In the genomic region with DNA sequence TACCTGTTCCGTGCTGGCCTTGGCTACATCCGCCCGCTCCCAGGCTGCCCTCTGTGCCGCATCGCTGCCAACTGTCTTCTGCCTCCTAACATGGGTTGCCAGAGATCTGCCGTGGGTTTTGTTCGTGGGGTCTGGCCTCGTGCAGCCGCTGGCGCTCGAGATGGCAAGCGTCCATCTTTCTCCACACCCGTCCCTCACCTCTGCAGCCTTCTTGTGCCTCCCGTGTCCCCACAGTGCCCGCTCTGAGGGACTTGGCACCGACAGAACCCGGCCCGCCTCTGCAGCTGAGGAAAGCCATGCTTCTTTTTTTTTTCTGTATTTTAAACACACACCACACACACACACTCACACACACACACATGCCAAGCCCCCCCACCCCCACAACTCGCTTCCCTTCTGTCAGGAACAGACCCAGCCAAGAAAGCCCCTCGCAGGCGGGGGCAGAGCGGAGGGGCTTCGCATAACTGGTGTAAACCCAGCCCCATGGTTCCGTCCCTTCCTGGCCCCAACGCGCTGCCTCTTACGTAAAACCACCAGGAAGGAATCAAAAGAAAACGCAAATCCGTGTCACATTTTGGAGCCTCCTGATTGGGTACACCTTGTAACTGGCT, we compare ENCODE assay signal across 12 mouse cellular contexts. TPM values are rescaled to one million over a fixed set of nuclear protein-coding genes. Genes with fewer than 3 reads are reported as not detected.
A peak's percentile ranks its signal among the peaks of the same experiment; 100 is the strongest.
DNase-seq lines count a peak whose midpoint lies in the region; ATAC-seq lines count a peak whose summit lies in the region.
"Had no signal": no experiment of that assay in that cellular context is flagged by ENCODE, and none has a peak within 500 bp of the region (broad histone marks: within the 10 kb centered on the region; RNA-seq: fewer than 3 reads in every experiment).

No protein-coding gene starts in this region.

- WGBS in forebrain, embryonic 15.5 days, result 41% methylated on average over 29 of the region's 29 CpGs
- WGBS in forebrain, embryonic 12.5 days, result 86% methylated on average over 29 of the region's 29 CpGs

- H3K4me1 ChIP-seq in forebrain, embryonic 15.5 days, result peaks cover 55% of the 10 kb centered on the region
- H3K4me1 ChIP-seq in forebrain, embryonic 12.5 days, result peaks cover 35% of the 10 kb centered on the region
- H3K4me1 ChIP-seq: heart, embryonic 15.5 days; liver, embryonic 15.5 days had no signal

- peak overlapping the region; percentile 89 for H3K27ac ChIP-seq in forebrain, embryonic 15.5 days (replicated peaks)
- no peak overlapping the region for H3K27ac ChIP-seq in forebrain, embryonic 12.5 days
- H3K27ac ChIP-seq: heart, embryonic 15.5 days; kidney, postnatal 0 days; liver, embryonic 15.5 days had no signal

- H3K4me2 ChIP-seq in forebrain, embryonic 15.5 days (replicated peaks), result peak overlapping the region; percentile 45
- no peak overlapping the region for H3K4me2 ChIP-seq in forebrain, embryonic 12.5 days
- H3K4me2 ChIP-seq: heart, embryonic 15.5 days; liver, embryonic 15.5 days had no signal

- no peaks in the 10 kb centered on the region for H3K9me3 ChIP-seq in forebrain, embryonic 15.5 days
- no peaks in the 10 kb centered on the region for H3K9me3 ChIP-seq in forebrain, embryonic 12.5 days
- H3K9me3 ChIP-seq: heart, embryonic 15.5 days; liver, embryonic 15.5 days had no signal

- peak; percentile 69 for ATAC-seq in forebrain, embryonic 15.5 days (replicated peaks)
- ATAC-seq in forebrain, embryonic 12.5 days (ENCODE audit: low FRiP score), result no peak
- ATAC-seq in activated CD4-positive, CD25-positive, alpha-beta regulatory T cell, adult 4 months, result no peak

- peak overlapping the region; percentile 42 for H3K9ac ChIP-seq in forebrain, embryonic 15.5 days (replicated peaks)
- H3K9ac ChIP-seq in forebrain, embryonic 12.5 days, result no peak overlapping the region
- H3K9ac ChIP-seq: heart, embryonic 15.5 days; liver, embryonic 15.5 days had no signal

- no peaks in the 10 kb centered on the region for H3K36me3 ChIP-seq in forebrain, embryonic 15.5 days
- no peaks in the 10 kb centered on the region for H3K36me3 ChIP-seq in forebrain, embryonic 12.5 days (replicated peaks)
- H3K36me3 ChIP-seq: heart, embryonic 15.5 days; liver, embryonic 15.5 days had no signal

- DNase-seq in cerebellum, postnatal 14 days, result peak; percentile 86 to 92
- DNase-seq in layer of hippocampus, postnatal 10 days (ENCODE audit: low spot score in 2 of 2), result peak; percentile 68 to 72
- DNase-seq in right cerebral cortex, adult 2 months (ENCODE audit: low spot score in 2 of 2), result peak; percentile 62 to 75
- no peak for DNase-seq in lung, postnatal 4 days
- no peak for DNase-seq in ovary, adult 18-20 months (ENCODE audit: low spot score)

- H3K4me3 ChIP-seq in forebrain, embryonic 15.5 days, result peak overlapping the region; percentile 36
- no peak overlapping the region for H3K4me3 ChIP-seq in forebrain, embryonic 12.5 days (replicated peaks)
- H3K4me3 ChIP-seq: erythroblast, embryonic 14.5 days; heart, embryonic 15.5 days; liver, embryonic 15.5 days had no signal

- no peaks in the 10 kb centered on the region for H3K27me3 ChIP-seq in forebrain, embryonic 15.5 days
- peaks cover 18% of the 10 kb centered on the region for H3K27me3 ChIP-seq in forebrain, embryonic 12.5 days

RNA-seq across cellular contexts. Expression of a gene that starts 23.1 kb away (rescaled TPM):
- polyA plus RNA-seq in forebrain, embryonic 15.5 days (2015; fragmentation: Nextera tagmentation; extraction: Ambion mirVana), result 14.6 and 16.4 TPM in 2 replicates
- 16.1 and 17.3 TPM in 2 replicates for polyA plus RNA-seq in forebrain, embryonic 12.5 days (2016; fragmentation: Nextera tagmentation; extraction: Ambion mirVana)
- total RNA-seq in layer of hippocampus, postnatal 10 days (2021), result 10 to 100 TPM; 15.7 to 16.3 TPM
- polyA plus RNA-seq in activated CD4-positive, CD25-positive, alpha-beta regulatory T cell, adult 4 months (2017; shearing (Covaris generic)), result 10 to 100 TPM in 1 of 2 experiments, 1 to 10 TPM in 1; 8.0 to 10.2 TPM

RNA-seq across cellular contexts. Expression of a gene that starts 53.3 kb away (rescaled TPM):
- polyA plus RNA-seq in forebrain, embryonic 15.5 days (2015; fragmentation: Nextera tagmentation; extraction: Ambion mirVana), result 13.2 and 14.0 TPM in 2 replicates
- 12.2 and 12.4 TPM in 2 replicates for polyA plus RNA-seq in forebrain, embryonic 12.5 days (2016; fragmentation: Nextera tagmentation; extraction: Ambion mirVana)
- 10 to 100 TPM; 23.4 to 25.7 TPM for total RNA-seq in layer of hippocampus, postnatal 10 days (2021)
- polyA plus RNA-seq in activated CD4-positive, CD25-positive, alpha-beta regulatory T cell, adult 4 months (2017; shearing (Covaris generic)), result under 1 TPM; 0.08 to 0.28 TPM

Comparison
In these comparisons a context has a peak if more than half of its experiments do, and no peak if none do; other contexts are left out.
1. DNase-seq: peak in cerebellum, postnatal 14 days (2 of 2), layer of hippocampus, postnatal 10 days (2 of 2) and right cerebral cortex, adult 2 months (2 of 2); none in lung, postnatal 4 days (0 of 2) and ovary, adult 18-20 months (single experiment).
2. RNA of a gene that starts 53.3 kb away (polyA plus RNA-seq): 13.2 to 14.0 TPM in forebrain, embryonic 15.5 days and 12.2 to 12.4 TPM in forebrain, embryonic 12.5 days; 0.08 to 0.28 TPM in activated CD4-positive, CD25-positive, alpha-beta regulatory T cell, adult 4 months; every median in the first group is over 10 times any median in the second.